Mouse (Mus musculus) spleen, postnatal 10 days (tissue): Measurements from ENCODE around the gene Cabp4.

Source experiments
- DNase-seq, 2 experiments: peaks; one replicate each; pipeline ENCODE4 v3.0.0; 2021 to 2022; ENCODE audit warnings: low spot score in 2 of 2

Cabp4 gene

GRCm38 (mm10) chr19:4143759-4144268, at the start of gene Cabp4:
Cabp4 (minus strand) TSS chr19:4144033.
- DNase-seq, result no peak

GRCm38 (mm10) chr19:4193129-4193528, 49.3 kb upstream of the Cabp4 start:
- no peak for DNase-seq

- DNase-seq, result no peak
Measured at GRCm38 (mm10) chr19:4192251-4192985, 48.6 kb upstream of the Cabp4 start.

GRCm38 (mm10) chr19:4191528-4192250, 47.9 kb upstream of the Cabp4 start, which contains the start of gene Ppp1ca:
Ppp1ca (plus strand) TSS chr19:4192065.
- DNase-seq, result peak; percentile 97 to 99

GRCm38 (mm10) chr19:4190831-4191334, 47.0 kb upstream of the Cabp4 start, which contains the start of gene Tbc1d10c:
Tbc1d10c (minus strand) TSS chr19:4191284.
- DNase-seq, result peak in 1 of 2 experiments; percentile 81

GRCm38 (mm10) chr19:4189051-4189620, 45.3 kb upstream of the Cabp4 start:
- no peak for DNase-seq

- DNase-seq, result no peak
Measured at GRCm38 (mm10) chr19:4187303-4187702, 43.5 kb upstream of the Cabp4 start.

- peak in 1 of 2 experiments; percentile 75 for DNase-seq
Measured at GRCm38 (mm10) chr19:4184976-4185975, 41.4 kb upstream of the Cabp4 start.

- DNase-seq, result no peak
Measured at GRCm38 (mm10) chr19:4183689-4184088, 39.9 kb upstream of the Cabp4 start.

- DNase-seq, result peak in 1 of 2 experiments; percentile 73
Measured at GRCm38 (mm10) chr19:4181892-4182291, 38.1 kb upstream of the Cabp4 start.

GRCm38 (mm10) chr19:4180411-4180810, 36.6 kb upstream of the Cabp4 start:
- DNase-seq, result no peak

- no peak for DNase-seq
Measured at GRCm38 (mm10) chr19:4175368-4175947, 31.6 kb upstream of the Cabp4 start, which contains the start of gene Carns1. Carns1 (minus strand) TSS chr19:4175479.

- no peak for DNase-seq
Measured at GRCm38 (mm10) chr19:4172925-4173324, 29.1 kb upstream of the Cabp4 start.

GRCm38 (mm10) chr19:4171393-4172290, 27.8 kb upstream of the Cabp4 start:
- DNase-seq, result peak in 1 of 2 experiments; percentile 27

- DNase-seq, result no peak
Measured at GRCm38 (mm10) chr19:4170723-4171392, 27.0 kb upstream of the Cabp4 start.

GRCm38 (mm10) chr19:4169810-4170209, 26.0 kb upstream of the Cabp4 start:
- DNase-seq, result no peak

GRCm38 (mm10) chr19:4169378-4169784, 25.5 kb upstream of the Cabp4 start:
- peak; percentile 99 for DNase-seq

- no peak for DNase-seq
Measured at GRCm38 (mm10) chr19:4166678-4167476, 23.0 kb upstream of the Cabp4 start.
